Mouse (Mus musculus) cerebellum, adult 2 months (tissue): Measurements from ENCODE around the gene Lrig2. TPM values are rescaled to one million over a fixed set of nuclear protein-coding genes. Genes with fewer than 3 reads are reported as not detected.
A peak's percentile ranks its signal among the peaks of the same experiment; 100 is the strongest.

Source experiments
- DNase-seq, 2 experiments: peaks; one replicate each; pipeline ENCODE4 v3.0.0; 2021
- H3K27ac ChIP-seq: fragments of 200-500 bp; 2 replicates; pipeline ENCODE4 v1.5.1; 2012; ENCODE audit warnings: low read length, control low read depth, inconsistent platforms; ENCODE audit not compliant: insufficient read depth
- H3K27me3 ChIP-seq: fragments of 200-500 bp; 2 replicates; pipeline ENCODE4 v1.6.1; 2012; ENCODE audit warnings: inconsistent platforms, mild to moderate bottlenecking, low read length, moderate library complexity; ENCODE audit not compliant: control insufficient read depth, insufficient read depth
- H3K4me1 ChIP-seq: fragments of 200-500 bp; 2 replicates; pipeline ENCODE4 v1.6.1; 2011; ENCODE audit warnings: low read length; ENCODE audit not compliant: control insufficient read depth, insufficient read depth
- H3K4me3 ChIP-seq: fragments of 200-500 bp; replicated peaks from 2 replicates; pipeline ENCODE3; 2011; ENCODE audit warnings: mild to moderate bottlenecking, low read depth, low read length, control low read depth; ENCODE audit not compliant: insufficient read depth
- CTCF ChIP-seq: fragments of 200-500 bp; IDR thresholded peaks from 2 replicates; pipeline ENCODE4 v1.5.1; 2011; ENCODE audit warnings: low read depth, mild to moderate bottlenecking, control low read depth, low read length, moderate library complexity, borderline replicate concordance; ENCODE audit not compliant: insufficient read depth
- POLR2A ChIP-seq: fragments of 200-500 bp; IDR thresholded peaks from 2 replicates; pipeline ENCODE4 v1.6.1; 2011; ENCODE audit warnings: low read length, control low read depth, borderline replicate concordance; ENCODE audit not compliant: insufficient read depth
- WGBS: fragments of 180-500 bp; shearing (Covaris S2); methylation state at CpG from one replicate; pipeline ENCODE4 v1.1.7; 2018; 5-methylcytosine and 5-hydroxymethylcytosine counted together
- polyA plus RNA-seq: library from polyadenylated mRNA; depleted of rRNA; stranded (reverse); fragments of >200 nt; gene quantifications from 2 replicates; pipeline ENCODE4 v1.2.3, GENCODE M21; 2012; rRNA removed

Lrig2 gene
- polyA plus RNA-seq, result 22.3 and 23.3 TPM in 2 replicates

- WGBS, result under 1% methylated on average over 70 of the region's 71 CpGs
- DNase-seq, result peak; percentile 99
- H3K27me3 ChIP-seq, result no peaks in the 10 kb centered on the region
- H3K4me3 ChIP-seq, result peak within 1 kb of the TSS; percentile 67
- peak; percentile 72 for TF ChIP-seq CTCF
- TF ChIP-seq POLR2A, result peak; percentile 62
- H3K27ac ChIP-seq, result peak within 1 kb of the TSS; percentile 79
- 0 out of 2 replicates have a peak, but pooled peaks cover 3% of the 10 kb centered on the region for H3K4me1 ChIP-seq
These were observed at the start of gene Lrig2 for GRCm38 (mm10) chr3:104511538-104512423. Gene Lrig2 (minus strand): TSS chr3:104511918.

- WGBS, result 91% methylated on average over 1 of the region's 1 CpGs
- no peak for DNase-seq
- Histone ChIP-seq H3K27ac (no peak overlapping the region), H3K4me1 (no peaks in the 10 kb centered on the region), H3K4me3 (no peak overlapping the region), H3K27me3 (no peaks in the 10 kb centered on the region)
- TF ChIP-seq CTCF (no peak), POLR2A (no peak)
These were observed 44.9 kb upstream of the Lrig2 start for GRCm38 (mm10) chr3:104556624-104557023.

DNA sequence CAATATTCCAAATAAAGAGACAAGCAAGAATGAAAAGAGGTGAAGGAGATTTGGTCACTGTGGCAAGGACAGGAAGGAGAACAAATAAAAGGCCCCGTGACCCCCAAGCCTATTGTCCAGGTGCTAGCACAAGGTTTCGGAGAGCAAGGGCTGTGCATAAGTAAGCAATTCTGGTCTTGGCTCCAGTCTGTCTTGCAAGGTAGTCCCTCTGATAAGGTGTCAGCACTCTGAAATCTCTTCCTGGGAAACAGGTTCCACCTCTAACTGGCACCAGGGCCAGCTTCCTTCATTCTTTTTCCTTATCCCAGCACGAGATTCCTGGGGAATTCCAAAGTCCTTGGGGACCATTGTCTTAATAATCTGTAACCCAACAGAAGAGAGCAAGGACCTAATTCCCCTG, 38.9 kb upstream of the Lrig2 start:
- no peaks in the 10 kb centered on the region for H3K4me1 ChIP-seq
- H3K4me3 ChIP-seq, result no peak overlapping the region
- H3K27ac ChIP-seq, result no peak overlapping the region
- TF ChIP-seq CTCF, result no peak
- TF ChIP-seq POLR2A, result no peak
- H3K27me3 ChIP-seq, result no peaks in the 10 kb centered on the region
- 80% methylated on average over 3 of the region's 3 CpGs for WGBS
- no peak for DNase-seq

DNA sequence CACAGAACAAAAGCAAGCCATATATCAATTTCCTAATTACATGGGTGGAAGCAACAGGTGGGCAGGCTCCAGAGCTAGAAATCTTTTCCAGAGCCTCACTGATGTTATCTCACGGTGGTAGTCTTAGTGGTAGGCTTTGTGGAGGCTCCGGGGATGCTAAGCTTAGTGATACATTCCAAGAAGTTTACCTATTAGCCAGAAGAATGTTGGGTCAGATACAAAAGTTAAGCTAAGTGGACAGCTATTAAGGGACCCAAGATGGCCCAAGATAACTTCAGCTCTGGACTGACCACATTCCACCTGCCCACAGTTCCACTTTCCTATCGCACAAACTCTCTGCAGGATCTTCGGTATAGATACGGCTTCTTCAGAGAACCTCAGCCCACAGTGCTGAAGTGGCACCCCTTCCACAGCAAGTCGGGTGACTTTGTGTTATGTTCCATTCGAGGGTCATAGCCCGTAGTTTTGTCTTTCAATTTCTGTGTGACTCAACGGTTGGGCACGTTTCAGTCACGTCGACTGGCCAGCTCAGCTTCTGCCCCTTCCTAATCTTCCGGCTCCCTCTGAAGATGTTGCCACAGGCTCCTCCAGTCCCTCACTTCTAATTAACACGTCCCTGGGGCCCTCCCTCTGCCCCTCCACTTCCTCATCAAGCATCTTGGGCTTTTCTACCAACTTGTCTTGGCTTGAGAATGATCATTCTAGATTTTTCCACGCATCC, 36.8 kb upstream of the Lrig2 start:
- no peak for DNase-seq
- WGBS, result 84% methylated on average over 15 of the region's 15 CpGs
- TF ChIP-seq CTCF (no peak), POLR2A (no peak)
- H3K4me3 ChIP-seq, result no peak overlapping the region
- no peaks in the 10 kb centered on the region for H3K27me3 ChIP-seq
- no peak overlapping the region for H3K27ac ChIP-seq
- no peaks in the 10 kb centered on the region for H3K4me1 ChIP-seq

- H3K27ac ChIP-seq, result no peak overlapping the region
- no peak overlapping the region for H3K4me3 ChIP-seq
- DNase-seq, result peak; percentile 16 to 33
- no peak for TF ChIP-seq POLR2A
- no peak for TF ChIP-seq CTCF
- no peaks in the 10 kb centered on the region for H3K27me3 ChIP-seq
- H3K4me1 ChIP-seq, result no peaks in the 10 kb centered on the region
- 94% methylated on average over 3 of the region's 3 CpGs for WGBS
These were observed 32.1 kb upstream of the Lrig2 start for GRCm38 (mm10) chr3:104543825-104544224.

GRCm38 (mm10) chr3:104542065-104542429, 30.3 kb upstream of the Lrig2 start:
- 82% methylated on average over 2 of the region's 2 CpGs for WGBS

DNA sequence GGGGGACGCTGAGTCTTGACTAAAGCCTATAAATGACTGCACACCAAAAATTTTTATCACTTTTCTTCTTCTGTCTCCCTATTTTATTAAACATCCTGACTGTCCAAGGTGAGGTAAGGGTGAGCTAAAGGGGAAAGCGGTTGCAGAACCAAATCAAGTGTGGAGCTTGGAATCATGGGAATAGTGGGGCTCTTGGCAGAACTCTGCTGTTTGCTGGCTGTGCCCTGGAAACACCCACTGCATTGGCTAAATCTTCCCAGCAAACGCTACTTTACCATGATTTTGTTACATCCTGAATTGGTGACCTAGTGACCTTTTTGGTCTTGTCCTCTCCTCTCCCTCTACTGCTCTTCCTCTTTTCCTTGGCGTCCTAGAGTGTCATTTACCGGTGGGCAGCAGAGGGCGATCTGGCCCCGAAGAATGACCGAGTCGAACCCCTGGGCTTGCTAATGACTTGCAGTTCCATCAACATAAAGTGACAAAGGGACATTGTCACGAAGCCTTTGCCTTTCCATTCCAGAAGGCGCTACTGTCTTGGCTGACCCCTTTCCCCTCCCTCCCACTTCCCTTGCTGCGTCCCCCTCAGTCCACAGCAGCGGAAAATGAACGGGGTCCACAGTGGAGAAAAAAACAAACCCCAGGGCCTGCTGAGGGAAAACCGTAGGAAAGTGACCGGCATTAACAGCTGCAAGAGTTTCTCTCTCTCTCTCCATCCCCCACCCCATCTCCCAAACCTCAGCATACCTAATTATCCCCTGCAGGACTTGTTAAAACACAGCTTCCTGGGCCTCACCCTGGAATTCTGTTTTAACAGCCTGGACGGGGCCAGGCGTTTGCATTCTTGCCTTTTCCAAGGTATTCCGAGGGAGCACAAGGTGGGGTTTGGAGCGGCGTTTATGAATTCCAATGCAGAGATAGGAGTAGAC, 29.7 kb upstream of the Lrig2 start:
- Histone ChIP-seq H3K4me3 (no peak overlapping the region), H3K27me3 (no peaks in the 10 kb centered on the region), H3K27ac (no peak overlapping the region), H3K4me1 (no peaks in the 10 kb centered on the region)
- WGBS, result 25% methylated on average over 21 of the region's 21 CpGs
- TF ChIP-seq POLR2A (no peak), CTCF (peak; percentile 95)
- peak; percentile 80 to 88 for DNase-seq

More at GRCm38 (mm10) chr3:104542065-104542429, 30.3 kb upstream of the Lrig2 start:
- no peak overlapping the region for H3K27ac ChIP-seq
- DNase-seq, result no peak
- TF ChIP-seq POLR2A (no peak), CTCF (no peak)
- H3K4me1 ChIP-seq, result no peaks in the 10 kb centered on the region
- no peak overlapping the region for H3K4me3 ChIP-seq
- H3K27me3 ChIP-seq, result no peaks in the 10 kb centered on the region
